Mouse (Mus musculus) kidney, adult 8-10 months (tissue): Measurements from ENCODE around the gene Ier2.
"Not testable (repeated sequence)": the region's sequence is repeated elsewhere in the genome, so short reads cannot be mapped to it uniquely, and the experiment has no call there.

ENCODE experiments used
- DNase-seq, 2 experiments: peaks; one replicate each; pipeline ENCODE4 v3.0.0; 2022

The Ier2 gene

DNA sequence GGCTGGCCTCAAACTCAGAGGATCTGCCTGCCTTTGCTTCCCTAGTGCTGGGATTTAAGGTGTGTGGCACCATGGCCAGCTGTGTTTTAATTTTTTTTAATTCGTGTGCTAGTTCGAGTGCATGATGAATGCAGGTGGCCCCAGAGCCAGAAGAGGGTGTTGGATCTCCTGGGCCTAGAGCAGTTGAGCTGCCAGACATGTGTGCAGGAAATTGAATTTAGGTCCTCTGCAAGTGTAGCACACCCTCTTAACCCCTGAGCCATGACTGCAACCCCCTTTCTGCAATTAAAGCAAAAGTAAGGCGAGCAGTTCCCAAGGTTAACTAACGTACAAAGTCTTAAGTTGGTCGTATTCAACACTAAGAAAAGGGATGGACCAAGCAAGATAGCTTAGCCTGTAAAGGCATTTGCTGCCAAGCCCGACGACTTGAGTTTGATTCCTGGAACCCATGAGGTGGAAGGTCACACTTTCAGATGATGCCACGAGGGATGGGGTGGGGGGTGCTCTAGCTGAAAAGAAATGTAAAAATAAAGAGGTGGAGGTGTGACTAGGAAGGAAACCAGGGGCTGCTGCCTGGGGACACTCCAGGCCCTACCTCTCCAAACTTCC is 24.6 kb downstream of the Ier2 start:
- DNase-seq, result peak in 1 of 2 experiments; percentile 21

DNA sequence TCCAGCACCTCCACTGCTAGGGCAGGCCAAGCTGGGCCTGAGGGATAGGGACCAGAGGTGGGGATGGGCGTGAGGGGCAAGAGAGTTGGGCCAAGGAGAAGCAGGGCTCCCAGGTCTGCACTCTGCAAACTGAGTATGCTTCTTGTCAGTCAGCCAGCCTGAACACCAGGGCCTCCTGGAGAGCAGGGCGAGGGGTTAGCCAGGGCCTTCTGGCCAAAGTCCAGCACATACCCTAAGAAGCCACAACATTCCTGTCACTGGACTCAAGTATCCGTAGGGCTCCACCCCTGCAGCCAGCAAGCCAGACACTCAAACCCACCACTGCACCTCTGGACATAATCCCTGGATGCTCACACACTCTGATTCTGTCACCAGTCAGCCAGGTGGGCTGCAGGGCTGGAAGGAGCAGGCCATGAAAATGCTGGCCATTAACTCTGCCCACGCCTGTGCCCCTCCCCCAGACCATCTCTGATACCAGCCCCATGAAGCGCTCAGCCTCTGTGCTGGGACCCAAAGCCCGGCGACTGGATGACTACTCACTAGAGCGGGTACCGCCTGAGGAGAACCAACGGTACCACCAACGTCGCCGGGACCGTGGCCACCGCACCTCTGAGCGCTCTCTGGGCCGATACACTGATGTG is 26.5 kb downstream of the Ier2 start:
- DNase-seq, result peak in 1 of 2 experiments; percentile 56

DNA sequence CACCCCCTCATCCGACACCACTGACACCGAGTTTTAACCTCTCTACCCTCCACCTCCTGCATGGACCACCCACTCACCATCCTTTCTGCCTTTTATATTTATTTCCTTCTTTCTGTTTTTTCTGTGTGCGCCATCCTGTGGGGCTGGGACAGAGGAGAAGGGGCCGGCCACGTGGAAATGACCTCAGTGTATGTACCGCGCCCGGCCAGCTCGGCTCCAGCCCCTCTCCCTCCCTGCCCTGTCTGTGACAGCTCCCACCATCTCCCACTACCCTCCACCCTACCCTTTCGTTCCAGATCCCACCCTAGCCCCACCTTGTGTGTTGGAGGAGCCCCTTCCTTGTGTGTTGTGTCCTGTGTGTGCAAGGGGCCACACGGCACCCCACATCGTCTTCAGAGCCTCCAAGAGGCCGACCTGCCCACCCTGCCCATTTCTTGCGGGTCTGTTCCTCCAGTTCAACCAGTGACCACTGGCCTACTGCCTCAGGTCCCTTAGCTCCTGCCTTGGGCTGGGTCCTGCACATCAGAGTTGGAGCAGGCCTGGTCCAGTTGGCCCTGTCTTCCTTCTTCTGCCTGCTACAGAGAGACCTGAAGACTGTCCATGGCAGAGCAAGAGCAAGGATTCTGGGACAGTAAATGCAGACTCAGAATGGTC is 27.1 kb downstream of the Ier2 start:
- DNase-seq, result no peak

DNA sequence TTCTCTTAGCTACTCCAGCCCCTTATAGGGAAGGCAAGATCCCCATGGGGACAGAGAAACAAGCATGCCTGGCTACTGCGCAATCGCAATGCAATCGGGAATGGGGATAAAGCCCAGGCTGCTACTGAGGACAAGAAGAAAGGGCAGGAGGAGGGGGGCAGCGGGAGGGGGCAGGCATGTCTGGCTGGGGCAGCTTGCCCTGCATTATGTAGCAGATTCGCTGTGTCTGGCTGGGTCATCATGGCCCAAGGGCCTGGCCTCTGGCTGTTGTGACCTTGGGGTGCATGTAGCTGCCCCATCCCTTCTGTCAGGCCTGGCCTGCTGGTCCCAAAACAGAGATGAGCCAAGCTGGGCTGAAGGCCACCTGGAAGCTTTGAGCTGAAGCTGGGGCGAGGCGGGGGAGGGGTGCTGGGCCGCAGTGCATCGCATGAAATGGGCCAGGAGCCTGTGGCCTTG is 27.8 kb downstream of the Ier2 start:
- no peak for DNase-seq

DNA sequence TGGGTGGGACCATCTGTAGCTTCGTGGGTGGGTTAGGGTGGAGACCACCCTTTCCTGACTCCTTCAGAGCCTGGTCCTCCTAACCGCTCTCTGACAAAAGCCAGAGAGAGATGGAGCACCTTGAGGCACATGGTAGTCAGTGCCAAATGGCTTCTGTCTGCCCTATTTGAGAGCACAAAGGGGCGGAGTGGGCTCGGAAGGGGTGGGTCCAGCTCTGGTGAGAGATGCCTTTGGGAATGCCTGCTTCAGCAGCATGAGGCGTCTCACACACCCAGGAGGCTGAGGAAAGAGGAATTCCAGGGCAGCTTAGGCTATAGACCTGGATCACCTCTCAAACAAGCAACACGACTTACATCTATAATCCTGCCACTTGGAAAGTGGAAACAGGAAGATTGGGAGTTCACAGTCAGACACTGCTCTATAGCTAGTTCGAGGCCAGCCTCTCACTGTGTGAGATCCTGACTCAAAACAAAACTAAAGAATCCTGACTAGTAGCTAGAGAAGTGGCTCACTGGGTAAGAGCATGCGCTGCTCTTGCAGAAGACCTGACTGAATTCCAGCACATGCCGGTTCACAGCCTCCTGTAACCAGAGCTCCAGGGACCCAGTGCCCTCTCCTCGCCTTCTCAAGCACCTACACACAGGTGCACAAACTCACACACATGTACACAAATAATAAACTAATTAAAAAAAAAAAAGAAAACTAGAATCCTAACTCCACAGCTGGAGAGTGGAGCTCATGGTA is 28.6 kb downstream of the Ier2 start:
- DNase-seq, result no peak

DNA sequence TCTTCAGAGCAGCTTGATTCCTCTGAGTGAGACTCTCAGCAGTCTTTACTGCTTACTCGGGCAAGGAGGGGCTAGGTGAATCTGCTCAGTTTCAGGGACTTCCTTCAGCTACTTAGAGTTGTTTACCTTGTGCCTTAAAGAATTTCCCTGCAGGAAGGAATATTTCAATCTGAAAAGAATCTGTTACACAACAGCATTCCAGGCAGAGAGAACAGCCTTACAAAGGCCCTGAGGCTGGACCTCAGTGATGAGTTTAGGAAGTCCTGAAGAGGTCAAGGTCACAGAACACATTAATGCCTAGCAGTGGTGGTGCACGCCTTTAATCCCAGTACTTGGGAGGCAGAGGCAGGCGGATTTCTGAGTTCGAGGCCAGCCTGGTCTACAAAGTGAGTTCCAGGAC is 30.8 kb downstream of the Ier2 start:
- no peak for DNase-seq

DNA sequence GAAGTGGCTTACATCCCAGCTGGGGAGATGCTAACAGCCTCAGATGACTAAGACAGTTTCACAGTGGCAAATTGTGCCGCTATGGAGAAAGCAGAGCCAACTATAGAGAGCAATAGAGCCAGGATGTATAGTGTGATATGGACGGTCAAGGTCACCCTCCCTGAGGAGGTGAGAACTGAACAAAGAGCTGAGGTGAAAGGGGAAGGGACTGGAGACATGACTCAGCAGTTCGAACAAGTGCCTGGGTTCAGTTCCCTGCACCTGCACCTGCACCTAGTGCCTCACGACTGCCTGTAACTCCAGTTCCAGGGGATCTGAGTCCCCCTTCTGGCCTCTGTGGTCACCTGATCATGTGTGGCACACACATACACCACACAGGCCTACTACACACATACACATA is 32.5 kb downstream of the Ier2 start:
- no peak for DNase-seq

DNA sequence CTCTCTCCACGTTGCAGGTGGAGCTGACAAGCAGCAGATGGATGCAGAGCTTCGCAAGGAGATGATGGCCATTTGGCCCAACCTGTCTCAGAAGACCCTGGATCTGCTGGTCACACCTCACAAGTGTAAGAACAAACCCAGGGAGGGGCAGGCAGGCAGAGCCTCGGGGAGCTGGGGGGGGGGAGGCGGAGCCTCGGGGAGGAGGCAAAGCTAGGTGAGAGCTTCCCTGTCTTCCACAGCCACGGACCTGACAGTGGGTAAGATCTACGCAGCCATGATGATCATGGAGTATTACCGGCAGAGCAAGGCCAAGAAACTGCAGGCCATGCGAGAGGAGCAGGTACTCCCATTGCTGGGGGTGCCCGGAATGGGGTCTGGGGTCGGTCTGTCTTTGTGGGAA is 33.1 kb downstream of the Ier2 start:
- DNase-seq, result no peak

DNA sequence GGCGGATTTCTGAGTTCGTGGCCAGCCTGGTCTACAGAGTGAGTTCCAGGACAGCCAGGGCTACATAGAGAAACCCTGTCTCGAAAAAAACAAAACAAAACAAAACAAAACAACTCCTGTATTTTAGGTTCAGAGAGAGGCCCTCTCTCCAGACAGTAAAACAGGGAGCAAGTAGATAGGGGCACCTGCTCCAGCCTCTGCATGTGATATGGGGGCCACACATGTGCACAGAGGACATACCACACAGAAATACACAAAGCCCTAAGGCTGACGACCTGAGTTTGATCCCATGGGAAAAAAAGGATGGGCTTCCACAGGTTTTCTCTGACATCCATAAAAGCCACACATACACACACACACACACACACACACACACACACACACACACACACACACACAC is 39.2 kb downstream of the Ier2 start:
- DNase-seq, result not testable (repeated sequence)

DNA sequence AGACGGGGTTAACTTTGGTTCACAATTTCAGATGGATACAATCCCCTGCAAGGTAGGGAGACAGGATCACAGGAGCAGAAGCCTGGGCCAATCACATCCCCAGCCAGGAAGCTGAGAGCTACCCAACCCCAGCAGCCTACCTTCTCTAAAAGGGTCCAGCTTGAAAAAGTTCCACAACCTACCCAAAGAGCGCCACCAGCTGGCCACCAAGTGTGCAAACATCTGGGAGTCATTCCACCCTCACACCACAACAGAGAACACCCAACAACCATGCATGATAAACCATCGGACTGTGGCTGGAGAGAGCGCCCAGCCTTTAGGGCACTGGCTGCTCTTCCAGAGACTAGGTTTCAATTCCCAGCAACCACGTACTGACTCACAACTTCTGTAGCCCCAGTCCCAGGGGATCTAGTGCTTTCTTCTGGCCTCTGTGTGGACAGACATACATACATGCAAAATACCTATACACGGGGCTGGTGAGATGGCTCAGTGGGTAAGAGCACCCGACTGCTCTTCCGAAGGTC is 41.5 kb downstream of the Ier2 start:
- no peak for DNase-seq

DNA sequence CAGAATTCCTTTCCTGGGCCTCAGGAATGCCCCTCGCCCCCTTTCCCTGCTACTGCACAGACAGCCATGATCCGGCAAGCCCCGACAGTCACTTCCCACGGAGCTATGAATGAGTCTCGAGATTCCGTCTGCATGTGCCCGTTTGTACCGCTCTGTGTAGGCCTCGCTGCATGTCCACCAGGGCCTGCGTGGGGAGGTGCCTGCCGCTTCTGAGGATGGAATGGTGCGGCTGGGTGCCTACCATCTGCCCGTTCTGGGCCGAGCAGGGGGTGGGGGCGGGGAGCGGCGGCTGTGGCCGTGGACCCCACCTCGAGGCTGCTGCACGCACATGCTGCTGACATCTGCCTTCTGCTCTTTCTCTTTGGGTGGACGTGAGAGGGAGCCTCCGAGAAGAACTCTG is 45.6 kb downstream of the Ier2 start:
- DNase-seq, result no peak

DNA sequence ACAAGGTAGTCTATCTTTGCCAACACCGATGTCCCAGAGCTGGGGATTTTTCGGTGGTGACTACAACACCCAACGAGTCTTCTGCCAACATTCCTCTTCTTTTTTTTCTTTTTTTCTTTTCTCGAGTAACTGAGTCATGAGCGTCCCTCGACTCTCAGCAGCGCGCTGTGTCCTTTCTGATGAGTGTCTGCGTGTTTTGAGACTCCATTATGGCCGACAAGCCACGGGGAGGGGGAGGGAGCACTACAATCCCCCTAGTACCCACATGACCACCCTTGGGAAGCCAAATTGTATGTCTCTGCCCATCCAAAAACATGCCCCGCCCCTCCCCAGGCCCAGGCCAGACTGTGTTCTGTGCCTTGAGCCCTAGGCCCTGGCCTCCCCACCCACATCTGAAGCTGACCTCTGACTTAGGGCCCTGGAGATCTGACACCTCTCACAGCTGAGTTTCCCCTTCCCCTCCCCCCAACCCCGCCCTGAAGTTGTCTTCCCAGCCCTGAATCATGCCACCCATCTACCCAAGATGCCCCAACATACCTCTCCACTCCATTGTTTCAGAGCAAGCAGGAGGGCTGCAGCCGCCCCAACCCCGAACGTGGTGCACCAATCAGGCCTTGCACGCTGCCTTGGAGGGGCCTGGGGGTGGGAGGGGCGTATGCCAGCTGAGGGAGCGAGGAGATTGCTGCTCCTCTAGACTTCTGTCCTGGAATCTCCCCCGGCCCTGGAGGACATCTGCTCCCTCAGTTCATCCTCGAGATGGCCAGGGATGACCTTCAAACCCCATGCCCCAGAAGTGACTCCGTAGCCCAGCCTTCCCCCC is 46.8 kb downstream of the Ier2 start:
- no peak for DNase-seq

DNA sequence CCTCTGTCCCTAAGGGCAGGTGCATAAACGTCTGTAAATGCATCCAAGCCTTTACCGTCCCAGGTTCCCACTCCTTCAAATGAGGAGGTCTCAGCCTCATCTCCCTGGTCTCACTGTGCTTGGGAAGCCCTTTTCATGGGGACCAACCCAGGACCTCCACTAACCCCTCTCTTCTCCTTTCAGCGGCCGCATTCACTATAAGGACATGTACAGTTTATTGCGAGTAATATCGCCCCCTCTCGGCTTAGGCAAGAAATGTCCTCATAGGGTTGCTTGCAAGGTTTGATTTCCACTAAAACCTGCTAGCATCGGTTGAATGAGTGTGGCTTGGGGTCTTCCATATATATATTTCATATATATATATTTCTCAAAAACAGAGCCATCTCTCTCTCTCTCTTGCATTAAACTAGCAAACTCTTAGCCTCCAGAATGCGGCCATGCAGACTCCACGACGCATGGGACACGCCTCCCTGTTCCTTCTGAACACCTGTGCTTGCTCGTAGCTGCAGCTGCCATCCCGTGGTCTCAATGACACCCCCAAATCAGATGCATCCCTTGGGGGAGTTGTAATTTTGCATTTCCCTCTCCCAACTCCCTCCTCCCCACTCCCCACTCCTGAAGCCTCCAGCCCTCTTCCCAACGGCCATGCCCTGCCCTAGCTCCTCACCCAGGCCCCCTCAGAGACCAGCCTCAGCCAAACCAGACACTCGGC is 48.0 kb downstream of the Ier2 start:
- peak in 1 of 2 experiments; percentile 27 for DNase-seq
